ENCODE assay signal across 15 mouse cellular contexts in genomic region chr5:33121871-33122315, GRCm38 (mm10). TPM values are rescaled to one million over a fixed set of nuclear protein-coding genes. Genes with fewer than 3 reads are reported as not detected.
DNase-seq lines count a peak whose midpoint lies in the region; ATAC-seq lines count a peak whose summit lies in the region.
"Had no signal": no experiment of that assay in that cellular context is flagged by ENCODE, and none has a peak within 500 bp of the region (broad histone marks: within the 10 kb centered on the region; RNA-seq: fewer than 3 reads in every experiment).

No protein-coding gene starts in this region.

- H3K27ac ChIP-seq in hindbrain, embryonic 16.5 days (ENCODE audit: low read depth, low read length): no peak overlapping the region
- H3K27ac ChIP-seq: hindbrain, embryonic 10.5 days; limb, embryonic 15.5 days; neural tube, embryonic 15.5 days had no signal

- H3K9me3 ChIP-seq in hindbrain, embryonic 16.5 days (ENCODE audit: control insufficient read depth, low read length): no peaks in the 10 kb centered on the region
- H3K9me3 ChIP-seq: hindbrain, embryonic 10.5 days; limb, embryonic 15.5 days; neural tube, embryonic 15.5 days had no signal

- peak; percentile 27 for DNase-seq in R1 (ENCODE audit: low read depth, low spot score)
- DNase-seq in kidney, postnatal 14 days: peak; percentile 20
- peak; percentile 80 for DNase-seq in lung, postnatal 36 days
- DNase-seq in right cerebral cortex, adult 18-20 months: no peak
- DNase-seq in cerebellum, postnatal 25 days: no peak
- DNase-seq: heart, adult 18-20 months; layer of hippocampus, adult 9-11 months; right cerebral cortex, postnatal 4 days had no signal

- peak; percentile 84 for ATAC-seq in CD4-positive, CD25-positive, alpha-beta regulatory T cell, adult 4 months
- ATAC-seq in hindbrain, embryonic 16.5 days: no peak
- ATAC-seq: forebrain, embryonic 16.5 days had no signal

- 63% methylated on average over 4 of the region's 4 CpGs for WGBS in hindbrain, embryonic 16.5 days

- no peak overlapping the region for H3K9ac ChIP-seq in hindbrain, embryonic 16.5 days (ENCODE audit: low read depth, low read length)
- H3K9ac ChIP-seq: limb, embryonic 15.5 days; neural tube, embryonic 15.5 days had no signal

- H3K4me3 ChIP-seq in hindbrain, embryonic 16.5 days (ENCODE audit: low read length): no peak overlapping the region
- H3K4me3 ChIP-seq: hindbrain, embryonic 10.5 days; limb, embryonic 15.5 days; neural tube, embryonic 15.5 days had no signal

- H3K4me1 ChIP-seq in hindbrain, embryonic 16.5 days (ENCODE audit: control insufficient read depth, insufficient read depth, low read depth, low read length): no peaks in the 10 kb centered on the region
- H3K4me1 ChIP-seq: hindbrain, embryonic 10.5 days; limb, embryonic 15.5 days; neural tube, embryonic 15.5 days had no signal

- H3K36me3 ChIP-seq in hindbrain, embryonic 16.5 days (ENCODE audit: control insufficient read depth, insufficient read depth, low read length): no peaks in the 10 kb centered on the region
- H3K36me3 ChIP-seq: hindbrain, embryonic 10.5 days; limb, embryonic 15.5 days; neural tube, embryonic 15.5 days had no signal

- H3K4me2 ChIP-seq in hindbrain, embryonic 16.5 days (ENCODE audit: low read length): no peak overlapping the region
- H3K4me2 ChIP-seq: limb, embryonic 15.5 days; neural tube, embryonic 15.5 days had no signal

- H3K27me3 ChIP-seq in hindbrain, embryonic 16.5 days (replicated peaks; ENCODE audit: control insufficient read depth, insufficient read depth, low read length): no peaks in the 10 kb centered on the region
- H3K27me3 ChIP-seq: limb, embryonic 15.5 days; neural tube, embryonic 15.5 days had no signal

RNA-seq across cellular contexts. Expression of gene Slc5a1, which starts 17.9 kb away (rescaled TPM):
- polyA plus RNA-seq in CD4-positive, CD25-positive, alpha-beta regulatory T cell, adult 4 months (2017; shearing (Covaris generic)): not detected
- polyA plus RNA-seq in hindbrain, embryonic 16.5 days (2015; fragmentation: Nextera tagmentation; extraction: Ambion mirVana): 0.37 and 0.48 TPM in 2 replicates
- polyA plus RNA-seq: cortical plate, adult 2 months; forebrain, embryonic 16.5 days; hindbrain, embryonic 10.5 days had no signal

Comparison
In these comparisons a context has a peak if more than half of its experiments do, and no peak if none do; other contexts are left out.
1. DNase-seq: peak in R1 (single experiment), kidney, postnatal 14 days (single experiment) and lung, postnatal 36 days (single experiment); none in right cerebral cortex, adult 18-20 months (single experiment) and cerebellum, postnatal 25 days (0 of 2).